Mouse (Mus musculus) cerebellum, adult 11-12 months (tissue): ENCODE measurements at regions not wholly inside any gene's neighbourhood (a gene's known extent, or its start where the extent isn't known, plus 50 kb on each side); places are given as distances from the start of the nearest gene placed in this dataset.

Experiments used
- DNase-seq: peaks from one replicate; pipeline ENCODE4 v3.0.0; 2022

GRCm38 (mm10) chr4:31831469-31831868 lies 132.4 kb upstream of the Map3k7 start:
- no peak for DNase-seq

GRCm38 (mm10) chr4:31833828-31834227 lies 130.1 kb upstream of the Map3k7 start:
- no peak for DNase-seq

- no peak for DNase-seq
Measured at GRCm38 (mm10) chr4:31835051-31835450, 128.8 kb upstream of the Map3k7 start.

- no peak for DNase-seq
Measured at GRCm38 (mm10) chr4:31838592-31838991, 125.3 kb upstream of the Map3k7 start.

GRCm38 (mm10) chr4:31849763-31850162 lies 114.1 kb upstream of the Map3k7 start:
- DNase-seq, result no peak

- DNase-seq, result no peak
Measured at GRCm38 (mm10) chr4:31851006-31851405, 112.9 kb upstream of the Map3k7 start.

GRCm38 (mm10) chr4:31853851-31854250 lies 110.0 kb upstream of the Map3k7 start:
- DNase-seq, result no peak

- DNase-seq, result no peak
Measured at GRCm38 (mm10) chr4:31860389-31860788, 103.5 kb upstream of the Map3k7 start.

GRCm38 (mm10) chr4:31861172-31861571 lies 102.7 kb upstream of the Map3k7 start:
- DNase-seq, result no peak

- no peak for DNase-seq
Measured at GRCm38 (mm10) chr4:31872985-31873983, 90.6 kb upstream of the Map3k7 start.

- no peak for DNase-seq
Measured at GRCm38 (mm10) chr4:31877389-31877788, 86.5 kb upstream of the Map3k7 start.

GRCm38 (mm10) chr4:31878493-31879191 lies 85.3 kb upstream of the Map3k7 start:
- no peak for DNase-seq

GRCm38 (mm10) chr4:31879192-31879585 lies 84.7 kb upstream of the Map3k7 start:
- DNase-seq, result no peak

- DNase-seq, result no peak
Measured at GRCm38 (mm10) chr4:31880213-31880612, 83.7 kb upstream of the Map3k7 start.

GRCm38 (mm10) chr4:31889673-31890072 lies 74.2 kb upstream of the Map3k7 start:
- DNase-seq, result no peak

- DNase-seq, result no peak
Measured at GRCm38 (mm10) chr4:31909086-31909673, 54.7 kb upstream of the Map3k7 start.
